Mouse (Mus musculus) kidney, adult 2 months (tissue): ENCODE results near the gene Syne4. TPM values are rescaled to one million over a fixed set of nuclear protein-coding genes. Genes with fewer than 3 reads are reported as not detected.
A peak's percentile ranks its signal among the peaks of the same experiment; 100 is the strongest.

Experiments
- DNase-seq: peaks from one replicate; pipeline ENCODE4 v3.0.0; 2021
- H3K27ac ChIP-seq: fragments of 200-500 bp; 2 replicates; pipeline ENCODE4 v1.5.1; 2012; ENCODE audit warnings: low read depth, low read length, control low read depth, inconsistent platforms; ENCODE audit not compliant: insufficient read depth
- H3K27me3 ChIP-seq: fragments of 200-500 bp; replicated peaks from 2 replicates; pipeline ENCODE4 v1.6.1; 2012; ENCODE audit warnings: mild to moderate bottlenecking, moderate library complexity, low read length, inconsistent platforms; ENCODE audit not compliant: control insufficient read depth, insufficient read depth
- H3K36me3 ChIP-seq: fragments of 200-500 bp; 2 replicates; pipeline ENCODE4 v1.6.1; 2012; ENCODE audit warnings: mild to moderate bottlenecking, moderate library complexity, low read length, inconsistent platforms; ENCODE audit not compliant: control insufficient read depth, insufficient read depth
- H3K4me1 ChIP-seq: fragments of 200-500 bp; 2 replicates; pipeline ENCODE4 v1.6.1; 2011; ENCODE audit warnings: low read length; ENCODE audit not compliant: control insufficient read depth, insufficient read depth
- H3K4me3 ChIP-seq: fragments of 200-500 bp; 2 replicates; pipeline ENCODE4 v1.5.1; 2011; ENCODE audit warnings: mild to moderate bottlenecking, low read depth, low read length, control low read depth; ENCODE audit not compliant: insufficient read depth
- CTCF ChIP-seq: fragments of 200-500 bp; conservative IDR thresholded peaks from 2 replicates; pipeline ENCODE4 v1.5.1; 2011; ENCODE audit warnings: low read depth, mild to moderate bottlenecking, control low read depth, low read length, moderate library complexity, mixed read lengths; ENCODE audit not compliant: insufficient read depth, insufficient read length
- POLR2A ChIP-seq: fragments of 200-500 bp; IDR thresholded peaks from one replicate; pipeline ENCODE4 v1.6.1; 2011; ENCODE audit warnings: low read depth, low read length, control low read depth
- WGBS: fragments of 180-500 bp; shearing (Covaris S2); methylation state at CpG from one replicate; pipeline ENCODE4 v1.1.7; 2018; 5-methylcytosine and 5-hydroxymethylcytosine counted together
- polyA plus RNA-seq: library from polyadenylated mRNA; depleted of rRNA; stranded (reverse); fragments of >200 nt; gene quantifications from 2 replicates; pipeline ENCODE4 v1.2.3, GENCODE M21; 2012

The Syne4 gene
- polyA plus RNA-seq, 1 experiment: 162 TPM

GRCm38 (mm10) chr7:30313666-30314320 lies 814 bp upstream of the Syne4 start:
- Histone ChIP-seq H3K4me3 (peak overlapping the region; percentile 64), H3K4me1 (peaks cover 10% of the 10 kb centered on the region; the same call in 1 of the 2 replicates), H3K36me3 (no peaks in the 10 kb centered on the region), H3K27me3 (no peaks in the 10 kb centered on the region), H3K27ac (peak overlapping the region; percentile 92)
- TF ChIP-seq CTCF (no peak), POLR2A (peak; percentile 65)
- peak; percentile 89 for DNase-seq
- WGBS: 35% methylated on average over 27 of the region's 27 CpGs

- H3K27me3 ChIP-seq: no peaks in the 10 kb centered on the region
- H3K27ac ChIP-seq: peak overlapping the region; percentile 27; the same call in 1 of the 2 replicates
- peak overlapping the region; percentile 50 for H3K4me3 ChIP-seq
- 58% methylated on average over 13 of the region's 13 CpGs for WGBS
- peaks cover 17% of the 10 kb centered on the region; the same call in 1 of the 2 replicates for H3K4me1 ChIP-seq
- no peaks in the 10 kb centered on the region for H3K36me3 ChIP-seq
- TF ChIP-seq POLR2A (no peak), CTCF (no peak)
- DNase-seq: peak; percentile 57
Measured at GRCm38 (mm10) chr7:30315559-30316529, 1.2 kb downstream of the Syne4 start.

- peak; percentile 85 for DNase-seq
- TF ChIP-seq CTCF: no peak
- no peak for TF ChIP-seq POLR2A
- WGBS: 59% methylated on average over 3 of the region's 3 CpGs
- Histone ChIP-seq H3K4me3 (peak overlapping the region; percentile 9; the same call in 1 of the 2 replicates), H3K36me3 (no peaks in the 10 kb centered on the region), H3K4me1 (peaks cover 26% of the 10 kb centered on the region; the same call in 1 of the 2 replicates), H3K27ac (peak overlapping the region; percentile 79), H3K27me3 (no peaks in the 10 kb centered on the region)
Measured at GRCm38 (mm10) chr7:30318142-30318541, 3.5 kb downstream of the Syne4 start.

- no peak for DNase-seq
- TF ChIP-seq CTCF (no peak), POLR2A (no peak)
- Histone ChIP-seq H3K27me3 (no peaks in the 10 kb centered on the region), H3K4me3 (no peak overlapping the region), H3K4me1 (peaks cover 26% of the 10 kb centered on the region; the same call in 1 of the 2 replicates), H3K27ac (peak overlapping the region; percentile 79), H3K36me3 (no peaks in the 10 kb centered on the region)
- 59% methylated on average over 2 of the region's 2 CpGs for WGBS
Measured at GRCm38 (mm10) chr7:30320946-30321345, 6.3 kb downstream of the Syne4 start.

GRCm38 (mm10) chr7:30321539-30322284 lies 7.1 kb downstream of the Syne4 start, which contains the start of gene E130208F15Rik:
TSS of gene E130208F15Rik (plus strand) at chr7:30321740.
- Histone ChIP-seq H3K4me3 (peak within 1 kb of the TSS; percentile 79), H3K27me3 (no peaks in the 10 kb centered on the region), H3K4me1 (peaks cover 26% of the 10 kb centered on the region; the same call in 1 of the 2 replicates), H3K36me3 (no peaks in the 10 kb centered on the region), H3K27ac (peak within 1 kb of the TSS; percentile 92)
- DNase-seq: peak; percentile 95
- TF ChIP-seq POLR2A (peak; percentile 40), CTCF (no peak)
- under 1% methylated on average over 63 of the region's 63 CpGs for WGBS

GRCm38 (mm10) chr7:30322285-30322667 lies 7.7 kb downstream of the Syne4 start:
- no peaks in the 10 kb centered on the region for H3K36me3 ChIP-seq
- WGBS: 1% methylated on average over 20 of the region's 20 CpGs
- peak overlapping the region; percentile 92 for H3K27ac ChIP-seq
- H3K4me1 ChIP-seq: peaks cover 26% of the 10 kb centered on the region; the same call in 1 of the 2 replicates
- peak overlapping the region; percentile 79 for H3K4me3 ChIP-seq
- no peaks in the 10 kb centered on the region for H3K27me3 ChIP-seq
- peak; percentile 99 for DNase-seq
- TF ChIP-seq CTCF (no peak), POLR2A (peak; percentile 89)
